Mouse (Mus musculus) kidney, postnatal 36 days (tissue): ENCODE results near the gene Slc35a2.

Experiments
- DNase-seq, 2 experiments: peaks; one replicate each; pipeline ENCODE4 v3.0.0; 2021 to 2022; ENCODE audit warnings: mixed read lengths in 2 of 2

Slc35a2 gene

GRCm38 (mm10) chrX:7883841-7884567 lies at the start of gene Slc35a2:
TSS of gene Slc35a2 (plus strand) at chrX:7884028.
- peak; percentile 90 to 95 for DNase-seq

DNA sequence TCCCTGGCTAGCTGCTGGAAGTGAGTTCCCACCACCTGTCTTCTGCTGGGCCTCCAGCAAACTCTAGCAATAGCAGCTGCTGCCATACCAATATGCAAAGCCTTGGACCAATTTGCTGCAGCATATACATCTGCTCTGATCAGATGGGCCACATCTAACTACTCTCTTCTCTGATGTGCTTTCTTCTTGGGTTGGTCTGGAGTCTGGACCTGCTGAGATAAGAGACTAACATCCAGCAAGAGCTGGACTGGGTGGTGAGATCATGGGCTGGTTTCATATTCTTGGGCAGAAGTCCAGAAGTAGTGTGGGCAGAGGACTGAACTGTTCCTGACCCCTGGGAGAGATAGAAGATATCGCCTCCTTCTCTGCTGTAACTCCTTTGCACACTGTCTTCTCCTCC lies 46.7 kb upstream of the Slc35a2 start:
- DNase-seq = no peak

DNA sequence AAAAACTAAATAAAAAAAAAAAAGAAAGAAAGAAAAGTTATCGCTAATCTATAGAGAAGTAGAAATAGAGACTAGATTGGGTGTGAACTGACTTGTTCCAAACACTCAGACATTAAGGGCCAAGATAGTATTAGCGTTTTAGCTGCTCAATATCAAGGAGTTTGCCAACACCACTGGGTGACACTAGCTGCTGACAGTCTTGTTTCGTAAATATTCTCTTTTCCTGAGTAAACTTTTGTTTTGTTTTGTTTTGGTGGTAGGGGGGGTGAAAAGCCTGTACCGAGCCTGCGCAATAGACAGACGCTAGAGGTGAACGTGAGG lies 43.0 kb upstream of the Slc35a2 start:
- no peak for DNase-seq

DNA sequence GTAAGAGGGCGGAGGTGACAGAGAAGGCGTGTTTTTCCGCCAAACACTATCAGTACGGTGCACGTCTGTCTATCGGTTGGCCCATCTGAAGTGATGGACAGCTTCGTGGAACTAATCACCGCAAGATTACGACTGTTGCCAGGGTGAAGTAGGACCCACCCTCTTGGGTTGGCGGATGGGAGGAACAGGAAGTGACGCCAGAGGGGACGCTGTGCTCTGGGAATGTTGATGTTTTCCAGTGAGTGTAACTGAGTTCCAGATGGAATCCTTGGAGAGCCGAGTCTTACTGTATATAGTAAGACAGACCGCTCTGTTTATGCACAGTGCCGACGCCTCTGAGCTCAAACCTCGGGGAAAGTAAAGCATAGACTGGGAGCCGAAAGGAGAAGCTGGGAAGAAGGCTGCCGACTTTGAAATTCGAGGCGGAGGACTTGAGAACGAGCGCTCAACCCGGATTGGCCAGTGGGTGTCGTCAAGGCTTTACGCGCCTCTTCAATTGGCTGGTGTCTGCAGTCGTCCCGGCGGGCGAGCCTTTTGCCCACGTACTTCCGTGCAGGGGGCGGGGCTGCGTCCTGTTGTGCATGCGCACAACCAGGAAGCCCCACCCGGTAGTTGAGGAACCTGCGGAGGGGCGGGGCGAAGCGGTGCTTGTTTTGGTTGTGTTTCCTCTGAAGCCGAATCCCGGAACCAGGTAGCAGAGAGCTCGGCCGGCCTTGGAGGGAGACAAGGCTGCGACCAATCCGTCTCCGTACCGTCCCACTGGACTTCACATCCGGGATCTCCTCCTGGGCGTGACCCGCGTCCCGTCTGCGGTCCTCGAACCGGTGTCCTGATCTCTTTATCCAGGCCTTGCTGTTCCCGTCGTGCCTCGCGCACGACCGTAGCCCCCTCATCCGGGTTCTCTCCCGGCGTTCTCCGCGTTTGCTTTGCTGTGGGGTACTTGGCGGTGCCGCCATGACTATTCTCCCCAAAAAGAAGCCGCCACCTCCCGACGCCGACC lies 42.4 kb upstream of the Slc35a2 start, which contains the start of gene Otud5:
TSS of gene Otud5 (plus strand) at position 202 of the 1,000 bp plus-strand sequence.
- peak; percentile 96 to 97 for DNase-seq

DNA sequence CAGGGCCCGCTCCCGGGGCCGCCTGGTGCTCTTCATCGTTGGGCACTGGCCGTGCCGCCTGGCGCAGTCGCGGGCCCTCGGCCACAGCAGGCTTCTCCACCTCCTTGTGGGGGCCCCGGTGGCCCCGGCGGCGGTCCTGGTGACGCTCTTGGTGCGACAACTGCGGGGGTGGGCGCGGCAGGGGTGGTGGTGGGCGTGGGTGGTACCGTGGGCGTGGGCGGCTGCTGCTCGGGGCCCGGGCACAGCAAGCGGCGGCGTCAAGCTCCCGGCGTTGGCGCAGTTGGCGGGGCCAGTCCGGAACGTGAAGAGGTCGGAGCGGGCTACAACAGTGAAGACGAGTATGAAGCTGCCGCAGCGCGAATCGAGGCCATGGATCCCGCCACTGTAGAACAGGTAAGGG lies 41.5 kb upstream of the Slc35a2 start:
- peak in 1 of 2 experiments; percentile 18 for DNase-seq

- DNase-seq = no peak
These were observed 36.0 kb upstream of the Slc35a2 start for GRCm38 (mm10) chrX:7847845-7848244.

- DNase-seq = peak; percentile 41 to 69
These were observed 29.2 kb upstream of the Slc35a2 start for GRCm38 (mm10) chrX:7854578-7854977.

DNA sequence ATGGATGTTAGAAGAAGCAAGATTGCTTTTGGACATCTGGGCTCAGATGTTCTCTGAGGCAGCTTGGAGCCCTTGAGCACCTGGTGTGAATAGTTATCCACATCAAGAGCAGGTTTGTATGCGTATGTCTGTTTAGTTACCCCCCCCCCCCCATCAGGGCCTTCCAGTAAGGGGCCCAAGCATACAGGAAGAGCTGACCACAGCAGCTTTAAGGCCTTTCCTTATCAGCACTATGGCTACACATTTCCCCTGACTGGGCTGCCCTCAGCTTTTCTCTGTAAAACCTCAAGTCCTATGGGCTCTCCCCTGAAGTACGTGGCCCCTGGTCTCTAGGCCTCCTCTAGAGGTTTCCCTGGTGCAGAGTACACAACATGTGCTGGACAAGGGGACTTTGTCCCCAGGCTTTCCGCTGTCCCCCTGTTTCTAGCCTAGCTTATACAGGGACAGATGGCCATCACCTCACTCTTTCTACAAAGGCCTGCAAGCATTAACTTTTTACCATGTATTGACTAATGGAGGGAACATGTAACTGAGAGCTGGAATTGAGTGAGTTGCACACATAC lies 24.6 kb upstream of the Slc35a2 start:
- no peak for DNase-seq

DNA sequence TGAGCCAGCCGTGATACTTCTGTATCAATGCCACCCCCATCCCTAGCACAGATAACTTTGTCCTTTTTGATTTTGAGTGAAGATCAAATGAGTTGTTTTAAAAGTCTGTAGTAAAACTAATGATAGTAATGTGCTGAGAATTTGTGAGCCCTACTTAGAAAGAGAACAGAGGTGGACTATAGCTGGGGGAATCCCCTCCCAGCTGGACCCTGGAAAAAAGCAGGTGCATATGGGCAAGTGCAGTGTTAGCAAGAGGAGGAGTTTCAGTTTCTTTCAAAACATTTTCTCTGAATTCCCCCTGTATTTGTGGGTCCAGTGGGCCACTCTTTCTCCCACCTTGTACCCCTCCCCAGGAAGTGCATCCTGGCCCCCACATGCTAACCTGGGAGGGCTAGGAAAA lies 20.6 kb upstream of the Slc35a2 start:
- DNase-seq = no peak

DNA sequence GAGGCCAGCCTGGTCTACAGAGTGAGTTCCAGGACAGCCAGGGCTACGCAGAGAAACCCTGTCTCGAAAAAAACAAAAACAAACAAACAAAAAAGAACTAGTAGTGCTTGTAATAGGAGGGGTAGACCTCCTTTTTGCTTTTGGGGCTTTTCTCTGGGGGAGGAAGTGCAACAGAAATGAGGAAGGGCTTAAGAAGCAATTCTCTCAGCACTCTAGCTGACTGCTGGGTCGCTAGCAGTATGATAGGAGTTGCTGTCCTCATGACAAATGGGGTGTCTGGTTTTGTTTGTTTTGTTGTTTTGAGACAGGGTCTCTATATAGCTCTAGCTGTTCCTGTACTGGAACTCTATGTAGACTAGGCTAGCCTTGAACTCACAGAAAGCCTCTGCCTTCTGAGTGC lies 19.3 kb upstream of the Slc35a2 start:
- DNase-seq = no peak

DNA sequence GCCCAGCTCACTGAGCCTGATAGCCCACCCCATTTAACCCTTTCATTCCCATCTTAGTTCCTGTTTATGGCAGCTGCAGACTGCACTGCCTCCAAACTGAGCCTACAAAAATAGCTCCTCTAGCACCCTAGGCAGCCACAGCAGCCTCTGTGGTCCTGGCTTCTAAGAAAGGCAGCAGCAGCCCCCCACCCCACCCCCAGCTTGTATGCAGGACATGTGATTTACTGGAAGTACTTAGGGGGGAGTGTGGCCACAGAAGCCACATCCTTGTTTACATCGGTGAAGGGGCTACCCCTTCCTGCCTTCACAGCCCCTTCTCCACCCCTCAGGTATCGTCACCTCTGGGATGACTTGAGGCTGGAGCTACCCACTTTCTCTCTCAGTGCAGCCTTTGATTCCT lies 18.5 kb upstream of the Slc35a2 start:
- DNase-seq = no peak

- no peak for DNase-seq
These were observed 18.0 kb upstream of the Slc35a2 start for GRCm38 (mm10) chrX:7865786-7866185.

- no peak for DNase-seq
These were observed 16.7 kb upstream of the Slc35a2 start for GRCm38 (mm10) chrX:7867141-7867540.

DNA sequence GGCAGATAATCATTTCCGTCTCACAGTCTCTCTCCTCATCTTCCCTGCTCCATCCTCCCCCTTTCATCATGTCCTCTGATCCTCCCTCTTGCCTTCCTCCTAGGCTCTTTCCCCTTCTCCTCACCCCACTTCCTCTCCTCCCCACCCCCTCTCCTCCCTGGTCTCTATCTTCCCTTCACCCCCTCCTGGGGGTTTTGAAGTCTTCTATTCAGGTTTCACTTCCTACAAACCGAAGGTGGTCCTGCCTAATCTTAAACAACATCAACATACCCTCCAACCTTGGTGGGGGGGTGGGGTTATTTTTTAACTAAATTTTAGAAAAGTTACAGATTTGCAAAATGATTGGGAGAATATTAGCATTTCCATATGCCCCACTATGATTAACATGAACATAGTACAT lies 15.3 kb upstream of the Slc35a2 start:
- no peak for DNase-seq

GRCm38 (mm10) chrX:7869826-7870225 lies 14.0 kb upstream of the Slc35a2 start:
- DNase-seq = no peak

GRCm38 (mm10) chrX:7878007-7878419 lies 5.8 kb upstream of the Slc35a2 start, which contains the start of gene Pim2:
TSS of gene Pim2 (plus strand) at chrX:7878262.
- DNase-seq = peak; percentile 87 to 91

- DNase-seq = peak in 1 of 2 experiments; percentile 18
These were observed 5.3 kb upstream of the Slc35a2 start for GRCm38 (mm10) chrX:7878495-7878894.

DNA sequence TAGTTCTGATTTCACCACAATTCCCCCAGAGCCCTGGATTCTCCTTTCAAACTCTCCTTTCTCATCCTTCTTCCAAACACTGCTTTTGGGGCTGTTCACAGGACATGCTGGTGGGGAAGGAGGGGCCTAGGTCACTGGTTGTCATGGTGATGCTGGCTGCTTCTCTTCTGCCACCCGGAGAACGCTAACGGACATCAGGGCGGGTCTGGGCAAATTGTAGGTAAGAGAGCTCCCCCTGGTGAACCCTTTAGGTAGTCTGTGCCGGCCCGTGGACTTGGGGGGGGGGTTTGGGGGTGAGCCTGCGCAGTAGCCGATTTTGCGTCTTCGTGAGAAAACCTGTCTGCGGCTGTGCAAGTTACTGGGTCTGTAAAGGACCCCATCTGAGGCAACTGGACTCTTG lies 4.0 kb upstream of the Slc35a2 start:
- DNase-seq = peak; percentile 69 to 77

DNA sequence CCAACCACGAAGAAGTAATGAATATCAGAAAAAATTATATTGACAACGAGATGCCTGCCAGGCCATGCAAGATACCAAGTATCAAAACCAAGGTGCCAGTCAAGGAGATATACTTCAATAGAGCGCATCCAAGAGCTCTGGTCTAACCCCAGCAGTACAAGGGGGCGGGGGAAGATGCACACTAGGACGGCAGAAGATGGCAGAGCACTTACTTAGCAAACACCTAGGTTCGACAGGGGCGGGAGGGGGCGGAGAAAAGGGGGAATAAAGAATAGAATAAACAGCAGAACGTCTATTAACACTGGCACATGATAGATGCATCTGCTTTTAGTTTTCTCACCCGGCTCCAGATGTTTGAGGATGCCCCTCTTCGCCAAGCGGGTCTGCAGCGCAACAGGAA lies 14.4 kb downstream of the Slc35a2 start:
- DNase-seq = no peak

GRCm38 (mm10) chrX:7898880-7899874 lies 15.3 kb downstream of the Slc35a2 start, which contains the start of the genes Pqbp1 and Timm17b:
TSS of gene Pqbp1 (minus strand) at chrX:7899269.
TSS of gene Timm17b (plus strand) at chrX:7899357.
- peak; percentile 93 to 95 for DNase-seq

DNA sequence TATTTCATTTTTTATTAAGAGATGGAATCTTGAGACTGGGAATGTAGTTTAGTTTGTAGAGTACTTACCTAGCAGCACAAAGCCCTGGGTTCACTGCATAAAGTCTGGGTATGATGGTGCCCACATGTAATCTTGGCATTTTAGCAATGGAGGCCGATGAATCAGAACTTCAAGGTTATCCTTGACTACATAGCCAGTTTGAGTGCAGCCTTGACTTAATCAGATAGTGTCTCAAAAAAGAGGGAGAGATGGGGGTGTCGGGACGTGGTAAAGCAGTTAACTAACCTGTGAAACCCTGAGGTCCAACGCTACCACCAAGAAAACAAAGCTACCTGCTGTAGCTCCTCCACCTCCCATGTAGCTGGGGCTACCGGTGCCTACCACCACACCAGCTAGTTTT lies 20.6 kb downstream of the Slc35a2 start:
- no peak for DNase-seq

DNA sequence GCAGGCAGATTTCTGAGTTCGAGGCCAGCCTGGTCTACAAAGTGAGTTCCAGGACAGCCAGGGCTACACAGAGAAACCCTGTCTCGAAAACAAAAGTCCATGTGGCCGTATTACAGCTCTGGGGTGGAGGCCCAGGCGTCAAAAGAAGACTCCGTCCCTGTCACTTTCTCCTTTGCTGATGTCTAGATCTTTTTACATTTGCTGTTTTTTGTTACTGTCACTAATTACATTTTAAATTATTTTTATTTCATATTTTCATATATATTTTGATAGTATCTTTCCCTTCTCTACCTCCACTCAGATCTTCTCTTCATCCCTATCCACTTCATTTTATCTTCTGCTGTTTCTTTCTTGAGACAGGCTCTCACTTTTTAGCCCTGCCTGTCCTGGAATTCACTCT lies 23.9 kb downstream of the Slc35a2 start, which contains the start of gene Gm10491:
TSS of gene Gm10491 (minus strand) at position 101 of the 400 bp plus-strand sequence.
- no peak for DNase-seq
